Mouse (Mus musculus): ENCODE data around the gene Hs6st3.

Hs6st3 gene

DNA sequence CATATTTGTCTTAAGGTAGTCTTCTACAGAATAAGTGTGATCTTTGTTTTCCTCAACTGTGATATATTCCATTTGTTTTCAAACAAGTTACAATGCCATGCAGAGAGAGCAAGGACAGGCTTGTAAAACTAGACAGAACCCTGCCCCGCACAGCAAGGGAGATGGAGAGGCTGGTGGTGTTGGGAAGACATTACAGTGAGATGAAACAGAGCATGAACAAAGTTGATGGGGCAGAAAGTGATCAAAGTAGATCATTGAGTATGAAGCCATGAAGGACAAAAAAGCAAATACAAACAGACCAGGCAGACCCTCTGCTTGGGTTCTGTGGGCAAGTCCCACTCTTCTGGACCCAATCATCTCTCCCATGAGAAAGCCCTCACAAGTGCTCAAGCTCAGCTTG is 781.0 kb downstream of the Hs6st3 start:
- no peak for DNase-seq
